Mouse (Mus musculus) hindbrain, embryonic 12.5 days (tissue): Measurements from ENCODE around the gene Sema4c. TPM values are rescaled to one million over a fixed set of nuclear protein-coding genes. Genes with fewer than 3 reads are reported as not detected.

Experiments
- ATAC-seq: fragments of 200-750 bp; cut with Nextera tagmentation; 2 replicates; pipeline ENCODE4 v1.8.0; 2017; ENCODE audit warnings: moderate TSS enrichment; ENCODE audit not compliant: low FRiP score
- H3K27ac ChIP-seq: fragments of 300-500 bp; sonication (generic); 2 replicates; pipeline ENCODE4 v1.5.1; 2016; ENCODE audit warnings: mild to moderate bottlenecking
- H3K27me3 ChIP-seq: fragments of 300-500 bp; sonication (generic); 2 replicates; pipeline ENCODE4 v1.6.1; 2016; ENCODE audit warnings: mild to moderate bottlenecking
- H3K36me3 ChIP-seq: fragments of 300-500 bp; sonication (generic); 2 replicates; pipeline ENCODE4 v1.6.1; 2016; ENCODE audit warnings: mild to moderate bottlenecking
- H3K4me1 ChIP-seq: fragments of 300-500 bp; sonication (generic); 2 replicates; pipeline ENCODE4 v1.6.1; 2016
- H3K4me2 ChIP-seq: fragments of 300-500 bp; sonication (generic); replicated peaks from 2 replicates; pipeline ENCODE4 v1.6.1; 2016; ENCODE audit warnings: mild to moderate bottlenecking
- H3K4me3 ChIP-seq: fragments of 300-500 bp; sonication (generic); 2 replicates; pipeline ENCODE4 v1.5.1; 2016; ENCODE audit warnings: mild to moderate bottlenecking
- H3K9ac ChIP-seq: fragments of 300-500 bp; sonication (generic); 2 replicates; pipeline ENCODE4 v1.6.1; 2016; ENCODE audit warnings: mild to moderate bottlenecking, moderate library complexity
- H3K9me3 ChIP-seq: fragments of 300-500 bp; sonication (generic); replicated peaks from 2 replicates; pipeline ENCODE4 v1.6.1; 2016; ENCODE audit warnings: mild to moderate bottlenecking
- WGBS: fragments of 180-500 bp; shearing (Covaris S2); methylation state at CpG from one replicate; pipeline ENCODE4 v1.1.7; 2016; 5-methylcytosine and 5-hydroxymethylcytosine counted together
- polyA plus RNA-seq: library from polyadenylated mRNA; unstranded; fragments of >200 nt; fragmentation: Nextera tagmentation; extraction: Ambion mirVana; gene quantifications from 2 replicates; pipeline ENCODE4 v1.2.1, GENCODE M21; 2016

Sema4c gene
- polyA plus RNA-seq, 1 experiment from 2014 or later: 35.6 TPM

DNA sequence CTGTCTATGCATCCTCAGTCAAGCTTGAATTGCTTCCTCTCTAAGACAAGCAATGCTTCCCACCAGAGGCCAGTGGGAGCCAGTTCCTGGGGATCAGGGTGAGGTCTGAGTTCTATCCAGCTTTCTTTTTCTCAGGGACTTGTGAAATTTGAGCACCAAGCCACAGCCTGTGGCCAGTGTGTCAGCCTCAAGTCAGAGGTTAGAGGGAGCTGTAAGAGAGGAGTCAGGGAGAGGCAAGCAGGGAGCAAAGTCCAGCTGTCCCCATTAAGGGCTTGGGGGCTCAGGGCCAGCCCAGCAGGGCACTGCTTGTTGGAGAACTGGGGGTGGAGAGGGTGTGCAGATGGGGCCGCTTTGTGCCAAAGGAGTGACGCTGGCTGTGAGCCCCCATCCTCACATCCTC lies 5.0 kb upstream of the Sema4c start:
- Histone ChIP-seq H3K4me2 (no peak overlapping the region), H3K9me3 (no peaks in the 10 kb centered on the region), H3K27me3 (peaks cover 5% of the 10 kb centered on the region; the same call in 1 of the 2 replicates), H3K4me3 (no peak overlapping the region), H3K36me3 (no peaks in the 10 kb centered on the region), H3K27ac (no peak overlapping the region), H3K4me1 (peaks cover 27% of the 10 kb centered on the region), H3K9ac (no peak overlapping the region)
- 60% methylated on average over 2 of the region's 2 CpGs for WGBS
- no peak for ATAC-seq

DNA sequence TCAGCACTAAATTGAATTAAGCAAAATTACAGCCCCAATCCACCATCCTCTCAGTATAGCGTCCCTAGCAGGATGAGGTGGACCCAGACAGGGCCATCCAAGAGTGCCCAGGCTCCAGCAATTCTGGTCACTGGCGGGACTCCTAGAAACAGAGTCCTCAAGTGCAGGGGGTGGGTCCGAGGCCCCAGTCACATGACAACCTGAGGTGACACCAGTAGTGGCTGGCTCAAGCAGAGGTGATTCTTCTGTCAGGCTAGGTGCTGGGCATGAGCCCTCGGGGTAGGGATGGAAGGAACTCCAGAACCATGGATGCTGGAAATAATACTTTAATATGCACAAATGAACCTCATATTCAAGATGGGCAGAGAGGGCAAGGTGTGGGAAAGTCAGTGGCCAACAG lies 4.2 kb upstream of the Sema4c start:
- 70% methylated on average over 4 of the region's 4 CpGs for WGBS
- Histone ChIP-seq H3K27me3 (0 out of 2 replicates have a peak, but pooled peaks cover 2% of the 10 kb centered on the region), H3K36me3 (no peaks in the 10 kb centered on the region), H3K4me2 (no peak overlapping the region), H3K9ac (no peak overlapping the region), H3K9me3 (no peaks in the 10 kb centered on the region), H3K27ac (no peak overlapping the region), H3K4me1 (peaks cover 27% of the 10 kb centered on the region), H3K4me3 (no peak overlapping the region)
- ATAC-seq: no peak

DNA sequence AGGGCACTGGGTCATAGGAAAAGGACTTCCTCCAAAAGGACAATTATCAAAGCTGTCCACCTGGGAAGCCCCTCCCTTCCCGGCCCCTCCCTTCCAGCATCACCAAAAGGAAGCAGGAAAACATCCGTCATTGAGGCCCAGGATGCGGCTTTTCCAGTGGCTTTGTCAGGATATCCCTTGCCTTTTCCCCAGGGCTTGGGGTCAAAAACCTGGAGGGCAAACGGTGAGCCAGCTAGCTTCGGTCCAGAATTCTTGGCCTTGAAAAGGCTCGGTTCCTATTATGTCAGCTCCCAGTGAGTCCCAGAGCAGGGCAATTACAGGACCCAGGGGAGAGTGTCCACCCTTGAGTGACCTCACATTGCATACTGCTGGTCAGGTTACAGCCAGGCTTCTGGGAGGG lies 2.8 kb upstream of the Sema4c start:
- 55% methylated on average over 6 of the region's 6 CpGs for WGBS
- no peaks in the 10 kb centered on the region for H3K9me3 ChIP-seq
- no peaks in the 10 kb centered on the region for H3K36me3 ChIP-seq
- H3K4me2 ChIP-seq: no peak overlapping the region
- 0 out of 2 replicates have a peak, but pooled peaks cover 2% of the 10 kb centered on the region for H3K27me3 ChIP-seq
- no peak overlapping the region for H3K4me3 ChIP-seq
- no peak overlapping the region for H3K9ac ChIP-seq
- H3K4me1 ChIP-seq: peaks cover 25% of the 10 kb centered on the region
- no peak overlapping the region for H3K27ac ChIP-seq
- ATAC-seq: no peak

DNA sequence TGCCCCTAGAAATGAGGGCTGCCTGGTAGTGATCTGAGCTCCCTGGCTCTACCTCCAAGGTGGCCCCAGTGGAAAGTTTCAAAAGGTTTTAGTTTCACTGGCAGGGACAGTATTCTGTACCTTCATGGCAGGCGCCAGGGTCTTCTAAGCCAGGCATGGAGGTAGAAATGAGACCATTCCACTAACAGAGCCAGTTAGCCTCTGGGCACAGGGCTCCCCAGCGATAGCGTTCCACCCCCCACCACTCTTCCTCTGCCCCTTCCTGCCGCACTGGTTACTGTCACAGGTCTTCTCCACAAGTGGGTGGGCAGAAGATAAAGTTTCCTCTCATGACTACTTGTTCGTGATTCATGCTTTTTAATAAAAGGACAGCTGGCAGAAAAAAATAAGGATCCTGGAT lies 1.7 kb upstream of the Sema4c start:
- H3K4me3 ChIP-seq: no peak overlapping the region
- H3K9ac ChIP-seq: no peak overlapping the region
- H3K4me2 ChIP-seq: no peak overlapping the region
- no peaks in the 10 kb centered on the region for H3K9me3 ChIP-seq
- 0 out of 2 replicates have a peak, but pooled peaks cover 2% of the 10 kb centered on the region for H3K27me3 ChIP-seq
- H3K27ac ChIP-seq: no peak overlapping the region
- H3K4me1 ChIP-seq: peaks cover 36% of the 10 kb centered on the region
- no peak for ATAC-seq
- 65% methylated on average over 5 of the region's 5 CpGs for WGBS
- 0 out of 2 replicates have a peak, but pooled peaks cover under 1% of the 10 kb centered on the region for H3K36me3 ChIP-seq

DNA sequence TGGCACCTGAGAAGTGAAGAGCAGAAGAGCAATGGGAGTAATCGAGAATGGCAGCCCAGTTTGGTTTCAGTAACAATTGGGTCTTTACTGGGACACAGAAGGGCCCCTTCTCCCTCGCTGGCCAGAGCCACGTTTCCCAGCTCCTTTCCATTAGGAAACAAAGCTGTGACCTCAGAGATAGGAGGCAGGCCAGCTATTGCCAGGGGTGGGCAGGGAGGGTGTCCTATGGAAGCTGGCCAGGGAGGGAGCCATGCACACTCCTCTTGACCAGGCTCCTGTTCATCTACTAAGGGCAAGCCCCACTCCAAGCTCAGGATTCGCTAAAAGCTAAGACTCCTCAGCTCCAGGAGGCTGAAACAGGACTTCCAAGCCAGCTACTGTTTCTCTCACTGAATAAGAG lies 1.1 kb upstream of the Sema4c start:
- ATAC-seq: no peak
- Histone ChIP-seq H3K9me3 (no peaks in the 10 kb centered on the region), H3K27ac (peak overlapping the region; percentile 100; the same call in 1 of the 2 replicates), H3K4me1 (peaks cover 41% of the 10 kb centered on the region), H3K27me3 (0 out of 2 replicates have a peak, but pooled peaks cover 2% of the 10 kb centered on the region), H3K4me3 (no peak overlapping the region), H3K9ac (no peak overlapping the region), H3K36me3 (peaks cover 7% of the 10 kb centered on the region), H3K4me2 (peak overlapping the region; percentile 98)
- 4% methylated on average over 4 of the region's 4 CpGs for WGBS

DNA sequence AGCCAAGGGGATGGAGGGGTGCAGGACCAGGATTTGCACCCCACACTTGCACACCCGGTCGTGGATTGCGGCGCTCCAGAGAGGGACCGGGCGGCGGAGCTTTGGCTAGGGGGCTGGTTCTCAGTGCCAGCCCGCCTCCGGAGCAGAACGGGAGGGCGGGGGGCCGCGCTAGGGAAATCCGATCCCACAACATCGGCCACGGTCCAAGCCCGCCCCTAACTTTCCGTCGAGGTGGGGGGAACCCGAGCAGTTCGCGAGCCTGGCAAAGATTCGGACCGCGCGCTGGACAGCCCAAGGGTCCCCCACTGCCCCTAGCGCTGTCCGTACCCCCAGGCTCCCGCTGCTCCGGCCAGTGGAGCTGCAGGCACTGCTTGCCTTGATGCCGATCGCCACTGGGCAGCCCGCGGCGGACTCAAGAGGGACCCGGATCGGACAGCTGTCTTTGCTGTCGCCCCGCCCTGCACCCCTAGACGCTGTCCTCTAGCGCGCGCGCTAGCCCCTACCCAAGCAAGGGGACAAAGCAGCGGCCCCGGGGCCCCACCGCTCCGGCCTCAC lies 615 bp downstream of the Sema4c start:
- Histone ChIP-seq H3K4me1 (peaks cover 47% of the 10 kb centered on the region), H3K36me3 (peaks cover 24% of the 10 kb centered on the region), H3K27ac (peak overlapping the region; percentile 100), H3K4me3 (peak overlapping the region; percentile 95), H3K4me2 (peak overlapping the region; percentile 98), H3K9ac (peak overlapping the region; percentile 98), H3K9me3 (no peaks in the 10 kb centered on the region), H3K27me3 (0 out of 2 replicates have a peak, but pooled peaks cover 2% of the 10 kb centered on the region)
- 1% methylated on average over 48 of the region's 48 CpGs for WGBS
- peak; percentile 62 for ATAC-seq

DNA sequence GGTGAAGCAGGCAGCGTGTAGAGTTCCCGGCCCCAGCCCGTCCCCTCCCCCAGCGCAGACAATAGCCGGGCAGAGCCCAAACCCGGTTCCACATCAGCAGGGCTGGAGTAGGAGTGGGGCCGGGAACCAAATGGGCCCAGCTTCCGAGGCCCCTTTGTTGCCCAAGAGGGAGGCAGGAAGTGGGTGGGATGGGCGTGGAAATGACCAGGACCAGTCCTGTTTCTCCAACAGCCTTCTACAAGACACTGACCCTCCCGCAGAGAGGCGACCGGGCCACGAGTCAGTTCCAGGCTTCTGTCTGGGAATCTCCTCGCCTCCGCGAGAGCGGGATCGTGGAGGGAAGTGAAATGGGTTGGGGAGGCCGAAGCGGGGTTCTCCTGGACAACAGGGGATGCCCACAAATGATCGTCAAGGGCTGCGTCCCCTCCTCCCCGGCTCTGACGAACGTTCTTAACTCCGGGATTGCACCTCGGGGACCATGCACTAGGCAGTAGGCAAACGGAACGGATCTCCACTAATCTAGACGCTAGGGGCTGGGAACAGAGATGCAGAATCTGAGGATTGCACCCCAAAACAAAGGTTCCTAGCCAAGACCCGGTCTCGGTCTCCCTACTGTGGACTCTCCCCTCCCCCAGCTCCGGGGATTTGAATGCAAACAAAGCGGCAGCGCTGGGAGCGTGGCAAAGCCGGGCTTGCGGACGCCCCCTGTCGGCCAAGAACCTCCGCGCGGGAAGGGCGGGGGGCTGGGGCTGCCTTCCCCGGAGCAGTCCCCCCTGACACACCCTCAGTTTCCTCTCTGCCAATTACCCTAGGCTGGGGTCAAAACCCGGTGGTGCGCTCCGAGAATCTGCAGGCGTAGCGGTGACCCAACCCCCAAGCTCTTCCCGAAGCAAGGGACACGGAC lies 1.3 kb downstream of the Sema4c start:
- Histone ChIP-seq H3K27ac (peak overlapping the region; percentile 100), H3K4me2 (peak overlapping the region; percentile 98), H3K27me3 (0 out of 2 replicates have a peak, but pooled peaks cover 2% of the 10 kb centered on the region), H3K36me3 (peaks cover 32% of the 10 kb centered on the region), H3K9ac (peak overlapping the region; percentile 98), H3K4me1 (peaks cover 47% of the 10 kb centered on the region), H3K4me3 (peak overlapping the region; percentile 95), H3K9me3 (no peaks in the 10 kb centered on the region)
- WGBS: under 1% methylated on average over 52 of the region's 52 CpGs
- peak; percentile 81 for ATAC-seq

DNA sequence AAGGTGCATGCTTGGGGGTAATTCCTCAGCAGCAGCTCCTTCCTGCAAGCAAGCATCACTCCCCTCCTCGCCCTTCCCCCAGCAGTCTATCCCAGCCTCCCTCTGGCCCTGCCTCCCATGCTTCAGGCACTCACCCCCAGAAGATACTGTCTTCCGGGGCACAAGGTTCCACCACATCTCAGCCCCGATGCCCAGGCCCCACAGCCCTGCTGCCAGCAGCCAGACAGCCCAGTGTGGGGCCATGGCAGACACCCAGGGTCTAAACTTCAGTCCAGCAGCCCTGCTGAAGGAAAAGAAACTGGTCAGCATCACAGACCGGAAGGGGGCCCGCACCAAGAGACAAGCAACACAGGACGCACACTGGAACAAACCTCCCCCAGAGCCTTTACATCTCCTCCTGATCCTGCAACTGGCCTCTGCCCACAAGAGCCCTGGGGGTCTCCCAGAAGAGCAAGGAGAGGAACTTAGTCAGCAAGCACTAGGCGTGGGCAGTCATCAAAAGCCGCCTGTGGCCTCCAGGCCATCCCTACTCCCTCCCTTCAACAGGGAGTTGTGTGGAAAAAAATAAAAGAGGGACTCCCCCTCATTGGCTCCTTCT lies 2.3 kb downstream of the Sema4c start:
- Histone ChIP-seq H3K9ac (peak overlapping the region; percentile 98), H3K36me3 (peaks cover 41% of the 10 kb centered on the region), H3K4me2 (peak overlapping the region; percentile 98), H3K4me1 (peaks cover 51% of the 10 kb centered on the region), H3K9me3 (no peaks in the 10 kb centered on the region), H3K27ac (peak overlapping the region; percentile 100), H3K4me3 (peak overlapping the region; percentile 95), H3K27me3 (0 out of 2 replicates have a peak, but pooled peaks cover 2% of the 10 kb centered on the region)
- ATAC-seq: no peak
- 5% methylated on average over 8 of the region's 8 CpGs for WGBS

DNA sequence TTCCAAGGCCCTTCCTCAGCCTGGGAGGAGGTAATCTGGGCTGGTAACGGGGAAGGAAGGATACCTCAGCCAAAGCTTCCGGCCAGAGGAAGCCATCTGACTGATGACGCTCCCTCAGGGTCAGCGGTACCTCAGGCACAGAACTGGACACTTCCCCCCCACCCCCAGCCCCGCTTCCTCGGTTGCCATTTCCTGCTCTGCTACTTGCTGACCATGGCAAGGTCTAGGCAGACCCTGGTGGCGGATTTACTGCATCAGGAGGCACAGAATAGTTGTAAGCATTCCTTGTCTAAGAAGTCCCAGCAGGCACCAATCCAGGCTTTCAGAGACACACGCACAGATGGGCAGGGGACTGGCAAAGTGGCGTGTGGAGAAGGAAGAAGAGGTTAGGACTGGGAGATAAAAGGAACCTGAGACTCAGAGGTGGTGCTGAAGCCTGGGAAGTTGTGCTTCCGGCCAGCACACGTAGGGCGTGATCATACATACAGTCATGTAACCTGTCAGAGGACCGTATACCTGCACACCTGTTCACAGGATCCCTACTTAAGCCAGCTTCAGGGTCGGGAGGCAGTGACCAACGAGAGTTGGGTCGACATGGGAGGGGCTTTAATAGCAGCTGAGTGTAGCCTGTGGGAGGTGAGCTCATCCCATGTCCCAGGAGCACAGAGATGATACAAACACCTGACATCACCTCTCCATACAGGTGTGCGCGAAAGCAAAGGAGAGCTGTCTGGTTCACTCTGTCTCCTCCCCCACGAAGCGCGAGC lies 3.3 kb downstream of the Sema4c start:
- no peak for ATAC-seq
- Histone ChIP-seq H3K27me3 (0 out of 2 replicates have a peak, but pooled peaks cover 2% of the 10 kb centered on the region), H3K36me3 (peaks cover 52% of the 10 kb centered on the region), H3K9me3 (no peaks in the 10 kb centered on the region), H3K9ac (peak overlapping the region; percentile 98), H3K27ac (peak overlapping the region; percentile 49), H3K4me1 (peaks cover 53% of the 10 kb centered on the region), H3K4me3 (peak overlapping the region; percentile 95), H3K4me2 (peak overlapping the region; percentile 98)
- 75% methylated on average over 21 of the region's 21 CpGs for WGBS

DNA sequence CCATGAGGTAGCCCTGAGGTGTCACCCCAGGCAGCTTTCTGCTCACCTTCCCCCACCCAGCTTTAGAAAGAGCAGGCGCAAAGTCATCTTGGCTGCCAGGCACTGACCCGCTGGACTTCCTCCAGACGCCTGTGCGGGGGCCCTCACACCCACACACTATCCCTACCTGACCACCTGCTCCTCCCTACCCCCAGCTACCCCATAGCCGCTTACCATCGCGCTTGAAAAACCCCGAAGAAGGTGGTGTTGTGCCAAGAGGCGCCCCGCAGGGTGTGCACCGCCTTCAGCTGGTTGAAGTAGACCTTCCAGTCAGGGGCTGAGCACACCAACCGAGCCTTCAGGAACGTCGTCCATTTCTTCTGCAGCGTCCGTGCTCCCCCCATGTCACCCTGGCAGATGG lies 5.6 kb downstream of the Sema4c start:
- H3K27ac ChIP-seq: no peak overlapping the region
- peaks cover 59% of the 10 kb centered on the region for H3K4me1 ChIP-seq
- 89% methylated on average over 16 of the region's 16 CpGs for WGBS
- no peak overlapping the region for H3K9ac ChIP-seq
- H3K27me3 ChIP-seq: no peaks in the 10 kb centered on the region
- no peak overlapping the region for H3K4me2 ChIP-seq
- H3K9me3 ChIP-seq: no peaks in the 10 kb centered on the region
- no peak overlapping the region for H3K4me3 ChIP-seq
- H3K36me3 ChIP-seq: peaks cover 64% of the 10 kb centered on the region
- no peak for ATAC-seq

DNA sequence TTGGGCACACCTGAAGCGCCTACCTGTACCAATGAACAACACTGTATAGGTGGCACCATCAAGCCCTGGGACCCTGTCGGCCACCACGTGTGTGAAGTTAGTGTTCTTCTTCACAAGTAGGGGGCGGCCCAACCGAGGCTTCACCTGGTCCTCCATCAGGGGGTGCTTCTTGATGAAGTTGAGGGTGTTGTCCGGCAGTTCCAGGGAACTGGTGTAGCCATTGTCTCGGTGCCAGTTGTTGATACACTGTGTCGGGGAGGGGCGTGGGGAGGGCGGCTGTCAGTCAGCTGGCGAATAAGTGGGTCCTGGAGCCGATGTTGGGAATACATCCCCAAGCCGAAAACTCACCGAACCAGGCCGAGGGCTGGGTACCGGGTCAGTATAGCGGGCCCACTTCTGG lies 6.2 kb downstream of the Sema4c start:
- H3K36me3 ChIP-seq: peaks cover 64% of the 10 kb centered on the region
- WGBS: 90% methylated on average over 17 of the region's 17 CpGs
- no peaks in the 10 kb centered on the region for H3K27me3 ChIP-seq
- peaks cover 62% of the 10 kb centered on the region for H3K4me1 ChIP-seq
- H3K4me3 ChIP-seq: no peak overlapping the region
- H3K27ac ChIP-seq: no peak overlapping the region
- no peak overlapping the region for H3K4me2 ChIP-seq
- no peaks in the 10 kb centered on the region for H3K9me3 ChIP-seq
- no peak overlapping the region for H3K9ac ChIP-seq
- ATAC-seq: no peak
